Mouse (Mus musculus): ENCODE measurements at regions not wholly inside any gene's neighbourhood (a gene's known extent, or its start where the extent isn't known, plus 50 kb on each side); places are given as distances from the start of the nearest gene placed in this dataset.

GRCm38 (mm10) chr1:155000301-155000700, 99.1 kb downstream of the Ier5 start:
- ATAC-seq (replicated peaks; ENCODE audit: low FRiP score, low TSS enrichment, poor library complexity, severe bottlenecking), result no peak

- ATAC-seq (replicated peaks; ENCODE audit: low FRiP score, low TSS enrichment, poor library complexity, severe bottlenecking), result no peak
Measured at GRCm38 (mm10) chr1:154999501-155000131, 99.8 kb downstream of the Ier5 start.

- ATAC-seq (replicated peaks; ENCODE audit: low FRiP score, low TSS enrichment, poor library complexity, severe bottlenecking), result no peak
Measured at GRCm38 (mm10) chr1:154995778-154996390, 103.6 kb downstream of the Ier5 start.

- ATAC-seq (replicated peaks; ENCODE audit: low FRiP score, low TSS enrichment, poor library complexity, severe bottlenecking), result no peak
Measured at GRCm38 (mm10) chr1:154993927-154994856, 105.2 kb downstream of the Ier5 start.

- ATAC-seq (replicated peaks; ENCODE audit: low FRiP score, low TSS enrichment, poor library complexity, severe bottlenecking), result no peak
Measured at GRCm38 (mm10) chr1:154983325-154983724, 99.0 kb upstream of the Cacna1e start.

- ATAC-seq (replicated peaks; ENCODE audit: low FRiP score, low TSS enrichment, poor library complexity, severe bottlenecking), result no peak
Measured at GRCm38 (mm10) chr1:154982836-154983235, 98.5 kb upstream of the Cacna1e start.

GRCm38 (mm10) chr1:154981687-154982086, 97.4 kb upstream of the Cacna1e start:
- ATAC-seq (replicated peaks; ENCODE audit: low FRiP score, low TSS enrichment, poor library complexity, severe bottlenecking), result no peak

- peak; percentile 57 for ATAC-seq (replicated peaks; ENCODE audit: low FRiP score, low TSS enrichment, poor library complexity, severe bottlenecking)
Measured at GRCm38 (mm10) chr1:154975732-154976131, 91.4 kb upstream of the Cacna1e start.

GRCm38 (mm10) chr1:154961271-154961670, 77.0 kb upstream of the Cacna1e start:
- no peak for ATAC-seq (replicated peaks; ENCODE audit: low FRiP score, low TSS enrichment, poor library complexity, severe bottlenecking)

GRCm38 (mm10) chr1:154956625-154957031, 72.3 kb upstream of the Cacna1e start:
- ATAC-seq (replicated peaks; ENCODE audit: low FRiP score, low TSS enrichment, poor library complexity, severe bottlenecking), result no peak

- no peak for ATAC-seq (replicated peaks; ENCODE audit: low FRiP score, low TSS enrichment, poor library complexity, severe bottlenecking)
Measured at GRCm38 (mm10) chr1:154952679-154953078, 68.4 kb upstream of the Cacna1e start.

Measured in megakaryocyte-erythroid progenitor cell, adult 5-6 weeks (primary cell).